Mouse (Mus musculus) midbrain, embryonic 12.5 days (tissue): Measurements from ENCODE around the gene Ddah1. TPM values are rescaled to one million over a fixed set of nuclear protein-coding genes. Genes with fewer than 3 reads are reported as not detected.

ENCODE experiments used
- polyA plus RNA-seq: library from polyadenylated mRNA; unstranded; fragments of >200 nt; fragmentation: Nextera tagmentation; extraction: Ambion mirVana; gene quantifications from 2 replicates; pipeline ENCODE4 v1.2.1, GENCODE M21; 2016

The Ddah1 gene
- polyA plus RNA-seq, 1 experiment from 2014 or later: 38.2 TPM

Other genes with a start within 250 kb of the Ddah1 start
- gene Znhit6, start 182.5 kb upstream of the Ddah1 start, polyA plus RNA-seq: 35.9 and 40.4 TPM in 2 replicates
- gene Ccn1, start 108.7 kb upstream of the Ddah1 start, polyA plus RNA-seq: 22.5 and 29.2 TPM in 2 replicates
- 43.5 and 47.1 TPM in 2 replicates for gene Bcl10, start 164.1 kb downstream of the Ddah1 start, polyA plus RNA-seq
- gene 2410004B18Rik, start 179.3 kb downstream of the Ddah1 start, polyA plus RNA-seq: 58.8 and 61.5 TPM in 2 replicates
- 0.92 and 1.3 TPM in 2 replicates for gene Syde2, start 229.2 kb downstream of the Ddah1 start, polyA plus RNA-seq